23 mouse cellular contexts compared by ENCODE assay signal in genomic region chr6:6692056-6692770, GRCm38 (mm10).
DNase-seq lines count a peak whose midpoint lies in the region; ATAC-seq and TF ChIP-seq lines count a peak whose summit lies in the region.
"Had no signal": no experiment of that assay in that cellular context is flagged by ENCODE, and none has a peak within 500 bp of the region (broad histone marks: within the 10 kb centered on the region; RNA-seq: fewer than 3 reads in every experiment).

No protein-coding gene starts in this region.

- H3K9ac ChIP-seq in CH12.LX (ENCODE audit: insufficient read depth, low read depth) = no peak overlapping the region; the same call in 1 of the 2 replicates
- no peak overlapping the region for H3K9ac ChIP-seq in intestine, embryonic 15.5 days
- no peak overlapping the region for H3K9ac ChIP-seq in midbrain, embryonic 13.5 days (replicated peaks)
- H3K9ac ChIP-seq: forebrain, embryonic 13.5 days; heart, embryonic 12.5 days; heart, embryonic 15.5 days; hindbrain, embryonic 14.5 days had no signal

- no peaks in the 10 kb centered on the region for H3K9me3 ChIP-seq in CH12.LX (replicated peaks; ENCODE audit: low read length)
- H3K9me3 ChIP-seq in intestine, embryonic 15.5 days = no peaks in the 10 kb centered on the region
- H3K9me3 ChIP-seq in midbrain, embryonic 13.5 days = no peaks in the 10 kb centered on the region
- H3K9me3 ChIP-seq: forebrain, embryonic 10.5 days; forebrain, embryonic 13.5 days; G1E; heart, embryonic 12.5 days; heart, embryonic 15.5 days had no signal

- intact Hi-C loops in gastrocnemius, postnatal 14 days (cut with DNase I; ENCODE audit: low total_unique reads) = no loop called here

- no peak overlapping the region for H3K4me3 ChIP-seq in C2C12 (ENCODE audit: insufficient read depth, poor library complexity, severe bottlenecking)
- H3K4me3 ChIP-seq in CH12.LX (replicated peaks in 1 of 3; ENCODE audit: low read depth in 2 of 3, low read length in 2 of 3, poor library complexity in 1 of 3) = no peak overlapping the region
- H3K4me3 ChIP-seq in intestine, embryonic 15.5 days (replicated peaks) = no peak overlapping the region
- no peak overlapping the region for H3K4me3 ChIP-seq in midbrain, embryonic 13.5 days (replicated peaks)
- H3K4me3 ChIP-seq: forebrain, embryonic 10.5 days; forebrain, embryonic 13.5 days; heart, embryonic 12.5 days; heart, embryonic 15.5 days had no signal

- peaks cover 7 to 25% of the 10 kb centered on the region in 2 experiments; a peak in 3 of 4 replicates for H3K4me1 ChIP-seq in CH12.LX (ENCODE audit: control insufficient read depth in 1 of 2, insufficient read depth in 2 of 2)
- H3K4me1 ChIP-seq in intestine, embryonic 15.5 days (replicated peaks) = no peaks in the 10 kb centered on the region
- peaks cover 7% of the 10 kb centered on the region; the same call in 1 of the 2 replicates for H3K4me1 ChIP-seq in midbrain, embryonic 13.5 days (replicated peaks)
- H3K4me1 ChIP-seq: heart, embryonic 12.5 days; heart, embryonic 15.5 days had no signal

- no peaks in the 10 kb centered on the region for H3K79me2 ChIP-seq in C2C12 (ENCODE audit: control insufficient read depth, insufficient read depth)
- no peaks in the 10 kb centered on the region for H3K79me2 ChIP-seq in CH12.LX (replicated peaks; ENCODE audit: control insufficient read depth, extremely low read depth, insufficient read depth, poor library complexity, severe bottlenecking)

- peak; percentile 51 for TF ChIP-seq EP300 in CH12.LX (IDR thresholded peaks at IDR 0.05; ENCODE audit: low read length)

- H3K36me3 ChIP-seq in C2C12 (ENCODE audit: control insufficient read depth, insufficient read depth) (no peaks in the 10 kb centered on the region), CH12.LX (replicated peaks in 1 of 2; ENCODE audit: control insufficient read depth in 1 of 2, insufficient read depth in 1 of 2, low read length in 1 of 2) (no peaks in the 10 kb centered on the region)
- H3K36me3 ChIP-seq in intestine, embryonic 15.5 days = no peaks in the 10 kb centered on the region
- H3K36me3 ChIP-seq in midbrain, embryonic 13.5 days = no peaks in the 10 kb centered on the region
- H3K36me3 ChIP-seq: forebrain, embryonic 10.5 days; G1E; heart, embryonic 12.5 days; heart, embryonic 15.5 days had no signal

- H3K4me2 ChIP-seq in CH12.LX (ENCODE audit: insufficient read depth, low read depth, poor library complexity, severe bottlenecking) = peak overlapping the region; percentile 49
- no peak overlapping the region for H3K4me2 ChIP-seq in intestine, embryonic 15.5 days (replicated peaks)
- no peak overlapping the region for H3K4me2 ChIP-seq in midbrain, embryonic 13.5 days (replicated peaks)
- H3K4me2 ChIP-seq: forebrain, embryonic 13.5 days; heart, embryonic 12.5 days; heart, embryonic 15.5 days; hindbrain, embryonic 14.5 days had no signal

- TF ChIP-seq POLR2A in CH12.LX (IDR thresholded peaks at IDR 0.05; ENCODE audit: low read depth, low read length) = no peak

- dilution Hi-C loops in CH12.LX (cut with MboI; ENCODE audit: extremely low pct_ligation_motif_present, extremely low pct_unique_long_range_greater_than_20kb, low sequenced_read_pairs) = no loop called here

- TF ChIP-seq CTCF in C2C12 (IDR thresholded peaks at IDR 0.05; ENCODE audit: control insufficient read depth, insufficient read depth, insufficient read length) (no peak), CH12.LX (conservative IDR thresholded peaks at IDR 0.05 in 1 of 2, IDR thresholded peaks at IDR 0.05 in 1 of 2; ENCODE audit: low read depth in 2 of 2, low read length in 2 of 2) (no peak)

- in situ Hi-C loops in CH12.LX (cut with MboI; ENCODE audit: low pct_ligation_motif_present, low pct_unique_long_range_greater_than_20kb, low sequenced_read_pairs) = no loop called here

- WGBS in intestine, embryonic 15.5 days = 80% methylated on average over 8 of the region's 8 CpGs
- 94% methylated on average over 8 of the region's 8 CpGs for WGBS in midbrain, embryonic 13.5 days

- no peaks in the 10 kb centered on the region for H3K27me3 ChIP-seq in C2C12 (ENCODE audit: control insufficient read depth, insufficient read depth, insufficient read length)
- H3K27me3 ChIP-seq in CH12.LX (replicated peaks) = no peaks in the 10 kb centered on the region
- H3K27me3 ChIP-seq in intestine, embryonic 15.5 days (replicated peaks) = no peaks in the 10 kb centered on the region
- H3K27me3 ChIP-seq in midbrain, embryonic 13.5 days = no peaks in the 10 kb centered on the region
- H3K27me3 ChIP-seq: forebrain, embryonic 13.5 days; heart, embryonic 15.5 days had no signal

- peak; percentile 86 for DNase-seq in CH12.LX (ENCODE audit: extremely low read depth)
- peak; percentile 49 for DNase-seq in brain, adult 2 months (ENCODE audit: low read depth, low spot score)
- DNase-seq in gastrocnemius, postnatal 14 days = no peak
- DNase-seq: adrenal gland, adult 2 months; adrenal gland, postnatal 14 days; cerebellum, adult 18-20 months; cerebellum, adult 9-10 months; gastrocnemius, postnatal 36 days; heart, postnatal 14 days; heart, postnatal 4 days had no signal

- no peak for ATAC-seq in intestine, embryonic 15.5 days
- no peak for ATAC-seq in midbrain, embryonic 13.5 days
- ATAC-seq: forebrain, embryonic 13.5 days; forebrain, embryonic 16.5 days; hindbrain, postnatal 0 days; inflammation-experienced regulatory T-cells, adult 6 months; intestine, postnatal 0 days had no signal

- no peaks in the 10 kb centered on the region for H3K79me3 ChIP-seq in C2C12 (ENCODE audit: low read depth)

- peak overlapping the region; percentile 36 for H3K27ac ChIP-seq in CH12.LX (ENCODE audit: insufficient read depth, low read depth)
- no peak overlapping the region for H3K27ac ChIP-seq in intestine, embryonic 15.5 days
- H3K27ac ChIP-seq in midbrain, embryonic 13.5 days = no peak overlapping the region
- H3K27ac ChIP-seq: forebrain, embryonic 10.5 days; forebrain, embryonic 13.5 days; heart, embryonic 15.5 days; hindbrain, embryonic 14.5 days; hindbrain, postnatal 0 days had no signal

- H3ac ChIP-seq in C2C12 (ENCODE audit: control insufficient read depth, insufficient read length, low read depth) = no peak overlapping the region

- TF ChIP-seq RAD21 in CH12.LX (IDR thresholded peaks at IDR 0.05; ENCODE audit: low read depth, low read length) = no peak

TF ChIP-seq in C2C12, 6 proteins besides CTCF, POLR2A, EP300 and RAD21:
- TF ChIP-seq FOSL1 (IDR thresholded peaks at IDR 0.05; ENCODE audit: insufficient read depth, low read length, poor library complexity, severe bottlenecking) (no peak), MYOG (IDR thresholded peaks at IDR 0.05; ENCODE audit: control insufficient read depth, extremely low read depth, insufficient read length) (no peak), USF1 (IDR thresholded peaks at IDR 0.05; ENCODE audit: low read depth) (peak; percentile 13), CEBPB (IDR thresholded peaks at IDR 0.05; ENCODE audit: low read depth) (no peak), MAX (IDR thresholded peaks at IDR 0.05) (no peak), MYOD1 (IDR thresholded peaks at IDR 0.05; ENCODE audit: control insufficient read depth, insufficient read length, low read depth) (no peak)

TF ChIP-seq in CH12.LX, 34 proteins besides CTCF, POLR2A, EP300 and RAD21:
- TF ChIP-seq BHLHE40 (IDR thresholded peaks at IDR 0.05; ENCODE audit: low read depth, low read length) = peak; percentile 90
- no peak for TF ChIP-seq KAT2A (IDR thresholded peaks at IDR 0.05; ENCODE audit: insufficient replicate concordance, low read length)
- TF ChIP-seq IRF4 (IDR thresholded peaks at IDR 0.05; ENCODE audit: low read depth, low read length) = 0 out of 2 replicates have a peak, but pooled peaks have one; percentile 38
- peak; percentile 97 for TF ChIP-seq JUN (IDR thresholded peaks at IDR 0.05; ENCODE audit: insufficient read depth, low read depth, low read length)
- no peak for TF ChIP-seq NELFE (IDR thresholded peaks at IDR 0.05; ENCODE audit: low read depth, low read length)
- peak; percentile 97 for TF ChIP-seq MEF2A (IDR thresholded peaks at IDR 0.05; ENCODE audit: borderline replicate concordance, low read depth, low read length)
- TF ChIP-seq JUND (conservative IDR thresholded peaks at IDR 0.05; ENCODE audit: low read depth, low read length) = peak; percentile 94
- peak; percentile 63 for TF ChIP-seq ETS1 (conservative IDR thresholded peaks at IDR 0.05; ENCODE audit: low read depth, low read length)
